Mouse (Mus musculus) ES-E14 (cell line): ENCODE measurements around the gene Nlgn2. TPM values are rescaled to one million over a fixed set of nuclear protein-coding genes. Genes with fewer than 3 reads are reported as not detected.

ENCODE experiments used
- DNase-seq: peaks from one replicate; pipeline ENCODE4 v3.0.0-alpha.2; 2013; ENCODE audit warnings: low read depth, low spot score
- H3K27ac ChIP-seq: 2 replicates; pipeline ENCODE4 v1.5.1; 2012; ENCODE audit warnings: low read depth, mild to moderate bottlenecking, low read length, moderate library complexity, mixed read lengths; ENCODE audit not compliant: poor library complexity, insufficient read depth, severe bottlenecking
- H3K36me3 ChIP-seq: 2 replicates; pipeline ENCODE4 v1.6.1; 2012; ENCODE audit warnings: mild to moderate bottlenecking, low read length, moderate library complexity, mixed read lengths; ENCODE audit not compliant: control insufficient read depth, poor library complexity, insufficient read depth, severe bottlenecking
- H3K4me1 ChIP-seq, 2 experiments: fragments of 150-350 bp in 1 of 2; sonication (generic) in 1 of 2; 2 replicates each; pipeline ENCODE4 v1.6.1; 2012; ENCODE audit warnings: low read length in 2 of 2, mild to moderate bottlenecking in 1 of 2, mixed read lengths in 1 of 2; ENCODE audit not compliant: control insufficient read depth in 2 of 2, insufficient read depth in 2 of 2, poor library complexity in 1 of 2
- H3K4me3 ChIP-seq, 2 experiments: fragments of 150-350 bp in 1 of 2; sonication (generic) in 1 of 2; 2 replicates each; pipeline ENCODE4 v1.5.1; 2012; ENCODE audit warnings: low read length in 2 of 2, low read depth in 1 of 2, mild to moderate bottlenecking in 1 of 2, mixed read lengths in 1 of 2; ENCODE audit not compliant: insufficient read depth in 1 of 2, poor library complexity in 1 of 2, severe bottlenecking in 1 of 2
- H3K9ac ChIP-seq: 2 replicates; pipeline ENCODE4 v1.6.1; 2012; ENCODE audit warnings: low read depth, mild to moderate bottlenecking, low read length, mixed read lengths; ENCODE audit not compliant: poor library complexity, insufficient read depth, severe bottlenecking
- H3K9me3 ChIP-seq: fragments of 150-350 bp; sonication (generic); 2 replicates; pipeline ENCODE4 v1.6.1; 2012; ENCODE audit warnings: low read depth, mild to moderate bottlenecking, low read length; ENCODE audit not compliant: control insufficient read depth, insufficient read depth
- CHD2 ChIP-seq: IDR thresholded peaks from 2 replicates; pipeline ENCODE4 v1.6.1; 2014; ENCODE audit warnings: mild to moderate bottlenecking, low read depth, low read length, inconsistent platforms
- HCFC1 ChIP-seq: IDR thresholded peaks from 2 replicates; pipeline ENCODE4 v1.6.1; 2012; ENCODE audit warnings: low read length, inconsistent platforms, borderline replicate concordance; ENCODE audit not compliant: insufficient read depth
- MAFK ChIP-seq: IDR thresholded peaks from 2 replicates; pipeline ENCODE4 v1.6.1; 2014; ENCODE audit warnings: mild to moderate bottlenecking, low read depth, low read length, inconsistent platforms; ENCODE audit not compliant: insufficient read depth
- ZC3H11A ChIP-seq: IDR thresholded peaks from 2 replicates; pipeline ENCODE4 v1.6.1; 2012; ENCODE audit warnings: low read depth, mild to moderate bottlenecking, inconsistent platforms, low read length, borderline replicate concordance
- ZNF384 ChIP-seq: IDR thresholded peaks from 2 replicates; pipeline ENCODE4 v1.6.1; 2012; ENCODE audit warnings: low read depth, low read length, inconsistent platforms
- in situ Hi-C, 2 experiments: fragments of 600-800 bp; cut with MboI; formaldehyde crosslinking; loops; one replicate each; pipeline ENCODE4 v1.15.1; 2025; ENCODE audit warnings: low sequenced_read_pairs in 2 of 2, inconsistent platforms in 1 of 2; ENCODE audit not compliant: unreplicated experiment in 2 of 2
- total RNA-seq: library from RNA; depleted of rRNA; stranded (reverse); fragments of 300-350 nt; gene quantifications from 2 replicates; pipeline ENCODE4 v1.2.3, GENCODE M21; 2012

Gene Nlgn2
- total RNA-seq, 1 experiment = 8.9 TPM

GRCm38 (mm10) chr11:69797924-69798323, 39.7 kb downstream of the Nlgn2 start:
- no peak for DNase-seq
- no peaks in the 10 kb centered on the region for H3K36me3 ChIP-seq
- H3K4me1 ChIP-seq = peaks cover 3 to 12% of the 10 kb centered on the region in 2 experiments
- no peaks in the 10 kb centered on the region for H3K9me3 ChIP-seq
- H3K27ac ChIP-seq = no peak overlapping the region
- H3K4me3 ChIP-seq = no peak overlapping the region
- in situ Hi-C loops = no loop called here
- H3K9ac ChIP-seq = no peak overlapping the region
- no peak for TF ChIP-seq ZC3H11A
- no peak for TF ChIP-seq MAFK
- no peak for TF ChIP-seq ZNF384
- TF ChIP-seq CHD2 = no peak
- no peak for TF ChIP-seq HCFC1

- Histone ChIP-seq H3K36me3 (no peaks in the 10 kb centered on the region), H3K9me3 (no peaks in the 10 kb centered on the region), H3K4me1 (peaks cover 3 to 8% of the 10 kb centered on the region in 2 experiments; a peak in 2 of 4 replicates), H3K4me3 (peak overlapping the region; percentile 74 to 76), H3K27ac (no peak overlapping the region), H3K9ac (no peak overlapping the region)
- no peak for TF ChIP-seq ZC3H11A
- TF ChIP-seq MAFK = no peak
- no peak for TF ChIP-seq CHD2
- no peak for TF ChIP-seq ZNF384
- no peak for TF ChIP-seq HCFC1
- in situ Hi-C loops = no loop called here
- no peak for DNase-seq
Observed at GRCm38 (mm10) chr11:69795983-69796435, 41.6 kb downstream of the Nlgn2 start.

- H3K4me1 ChIP-seq = peaks cover 3 to 8% of the 10 kb centered on the region in 2 experiments; a peak in 2 of 4 replicates
- in situ Hi-C loops = no loop called here
- H3K9me3 ChIP-seq = no peaks in the 10 kb centered on the region
- peak within 1 kb of the TSS; percentile 74 to 76 for H3K4me3 ChIP-seq
- H3K36me3 ChIP-seq = no peaks in the 10 kb centered on the region
- TF ChIP-seq ZC3H11A (no peak), ZNF384 (no peak), MAFK (no peak), HCFC1 (no peak), CHD2 (no peak)
- peak within 1 kb of the TSS; percentile 68 for H3K9ac ChIP-seq
- H3K27ac ChIP-seq = no peak within 1 kb of the TSS
- peak; percentile 92 for DNase-seq
Observed at GRCm38 (mm10) chr11:69795168-69795982, 42.2 kb downstream of the Nlgn2 start, which contains the start of gene Chrnb1. Gene Chrnb1 (minus strand): TSS chr11:69795943.

- in situ Hi-C loops = no loop called here
- no peaks in the 10 kb centered on the region for H3K9me3 ChIP-seq
- no peak overlapping the region for H3K27ac ChIP-seq
Observed at GRCm38 (mm10) chr11:69793429-69793828, 44.2 kb downstream of the Nlgn2 start.

More at GRCm38 (mm10) chr11:69793429-69793828, 44.2 kb downstream of the Nlgn2 start:
- DNase-seq = no peak
- Histone ChIP-seq H3K36me3 (no peaks in the 10 kb centered on the region), H3K9ac (no peak overlapping the region), H3K4me1 (peaks cover 2 to 3% of the 10 kb centered on the region in 2 experiments; a peak in 3 of 4 replicates), H3K4me3 (no peak overlapping the region)
- TF ChIP-seq ZC3H11A (no peak), MAFK (no peak), HCFC1 (no peak), CHD2 (no peak), ZNF384 (no peak)
